Mouse (Mus musculus): ENCODE data around the gene Wdr31.

GRCm38 (mm10) chr4:62427978-62428758 is 42.5 kb downstream of the Wdr31 start:
- no peak for TF ChIP-seq CTCF (IDR thresholded peaks at IDR 0.05)
- TF ChIP-seq EP300 (IDR thresholded peaks at IDR 0.05), result no peak

Data from lung, postnatal 0 days (tissue).